Mouse (Mus musculus) ES-Bruce4 (cell line): ENCODE results near the gene Itgam.

Experiments
- CTCF ChIP-seq: IDR thresholded peaks from one replicate; pipeline ENCODE4 v1.8.1; 2011; ENCODE audit warnings: low read depth, low read length
- POLR2A ChIP-seq: IDR thresholded peaks from one replicate; pipeline ENCODE4 v1.8.1; 2011; ENCODE audit warnings: low read length; ENCODE audit not compliant: insufficient read depth

DNA sequence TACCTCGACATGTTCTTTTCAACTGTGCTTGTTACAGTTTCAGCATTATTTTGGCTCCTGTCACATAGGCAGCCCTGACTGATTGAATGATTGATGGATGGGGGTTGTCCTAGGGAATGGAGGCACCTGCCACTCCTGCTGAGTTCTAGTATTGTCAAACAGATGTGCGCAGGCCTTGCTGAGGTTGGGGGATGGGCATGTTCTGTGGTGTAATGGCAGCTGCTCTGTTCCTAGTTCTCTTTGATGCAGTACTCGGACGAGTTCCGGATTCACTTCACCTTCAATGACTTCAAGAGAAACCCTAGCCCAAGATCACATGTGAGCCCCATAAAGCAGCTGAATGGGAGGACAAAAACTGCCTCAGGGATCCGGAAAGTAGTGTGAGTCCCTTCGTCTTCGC, 17.6 kb downstream of the Itgam start:
- TF ChIP-seq CTCF (no peak), POLR2A (no peak)
